Mouse (Mus musculus): Measurements from ENCODE around the gene Fam173b.

DNA sequence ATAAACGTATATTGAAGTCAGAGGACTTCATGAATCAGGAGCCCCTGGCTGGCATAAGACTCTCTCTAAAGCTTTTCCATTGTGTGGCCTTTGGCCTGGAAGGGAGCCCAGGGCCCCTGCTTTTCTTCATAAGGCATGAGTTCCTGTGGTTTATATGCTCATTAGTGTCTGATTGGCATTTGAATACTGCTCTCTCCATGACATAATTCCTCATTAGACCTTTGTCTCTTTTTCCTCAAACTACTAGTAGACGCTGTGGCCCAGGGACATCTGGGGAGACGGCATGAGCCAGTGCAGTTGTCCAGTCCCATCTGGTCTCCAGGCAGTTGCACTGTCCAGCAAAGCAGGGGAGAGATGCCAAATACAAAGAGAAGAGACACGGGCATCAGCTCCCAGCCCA, 60.1 kb downstream of the Fam173b start:
- no peak for TF ChIP-seq POLR2A (IDR thresholded peaks at IDR 0.05; ENCODE audit: control insufficient read depth, extremely low read depth, insufficient read depth, low read length, poor library complexity)
- TF ChIP-seq CTCF (IDR thresholded peaks at IDR 0.05; ENCODE audit: borderline replicate concordance, control insufficient read depth, extremely low read depth, insufficient read depth, low read length, poor library complexity): no peak

Measured in thymus, adult 2 months (tissue).